Mouse (Mus musculus) adrenal gland, adult 2 months (tissue): ENCODE results near the gene Xylt1. TPM values are rescaled to one million over a fixed set of nuclear protein-coding genes. Genes with fewer than 3 reads are reported as not detected.
A peak's percentile ranks its signal among the peaks of the same experiment; 100 is the strongest.

ENCODE experiments used
- DNase-seq: peaks from one replicate; pipeline ENCODE4 v3.0.0; 2021
- polyA plus RNA-seq: library from polyadenylated mRNA; depleted of rRNA; stranded (reverse); fragments of >200 nt; gene quantifications from 2 replicates; pipeline ENCODE4 v1.2.3, GENCODE M21; 2012
- total RNA-seq, 2 experiments: library from RNA; stranded (reverse); gene quantifications; 2 replicates each; pipeline ENCODE4 v1.2.3; 2021

The Xylt1 gene
- total and polyA plus RNA-seq, 3 experiments: 1.4 to 8.2 (median 6.3) TPM

DNA sequence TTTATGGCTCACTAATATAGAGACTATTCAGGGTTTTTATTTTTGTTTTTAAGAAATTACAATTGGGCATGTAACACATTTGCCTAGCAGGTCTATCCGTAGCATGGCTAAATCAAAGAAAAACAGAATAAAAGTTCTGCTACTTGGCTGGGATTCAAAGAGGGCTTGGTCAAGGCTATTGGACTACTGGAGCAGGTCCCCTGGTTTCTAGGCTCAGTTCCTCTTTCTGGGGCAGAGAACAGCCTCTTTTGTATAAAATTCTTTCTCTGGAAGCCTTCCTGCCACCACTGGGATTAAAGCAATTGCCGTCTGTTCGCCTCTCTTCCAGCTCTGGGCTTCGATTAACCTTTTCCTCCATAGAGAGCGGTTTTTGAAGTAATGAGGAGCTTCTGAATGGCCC lies 100.1 kb downstream of the Xylt1 start:
- DNase-seq: peak; percentile 21

DNA sequence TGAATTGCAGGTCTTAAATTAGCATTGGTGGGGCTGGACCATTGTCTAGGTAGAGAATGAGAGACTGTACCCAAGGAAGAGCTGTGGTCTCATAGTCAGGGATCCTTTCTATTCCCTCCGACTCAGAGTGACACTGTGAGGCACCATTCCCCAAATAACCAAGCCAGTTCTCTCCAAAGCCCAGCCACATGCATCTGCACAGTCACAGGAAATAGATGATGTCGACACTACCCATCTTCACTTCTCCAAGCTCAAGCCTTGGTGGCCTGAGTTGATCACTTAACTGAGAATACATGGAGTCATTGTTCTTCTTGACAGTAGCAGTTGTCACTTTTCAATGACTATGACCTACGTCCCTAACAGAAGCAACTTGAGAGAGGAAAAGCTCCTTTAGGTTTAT lies 100.6 kb downstream of the Xylt1 start:
- DNase-seq: no peak

DNA sequence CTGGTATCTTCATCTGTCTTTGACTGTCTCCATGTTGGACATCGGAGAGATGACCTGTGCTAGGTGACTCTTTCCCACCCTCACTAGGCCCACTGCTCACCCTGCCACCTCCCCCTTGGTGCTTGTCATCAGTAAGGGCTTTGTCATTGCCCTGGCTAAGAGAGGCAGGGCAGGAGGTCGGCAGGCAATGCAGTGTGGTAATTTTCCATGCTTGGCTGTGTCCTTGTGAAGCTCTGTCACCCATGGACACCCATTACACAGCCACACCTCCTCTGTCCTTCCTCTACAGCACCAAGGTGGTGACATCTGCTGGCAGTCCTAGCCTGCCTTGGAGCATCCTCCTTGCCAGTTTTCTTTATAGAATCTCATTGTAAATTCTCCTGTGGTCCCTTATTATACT lies 101.9 kb downstream of the Xylt1 start:
- DNase-seq: peak; percentile 36

DNA sequence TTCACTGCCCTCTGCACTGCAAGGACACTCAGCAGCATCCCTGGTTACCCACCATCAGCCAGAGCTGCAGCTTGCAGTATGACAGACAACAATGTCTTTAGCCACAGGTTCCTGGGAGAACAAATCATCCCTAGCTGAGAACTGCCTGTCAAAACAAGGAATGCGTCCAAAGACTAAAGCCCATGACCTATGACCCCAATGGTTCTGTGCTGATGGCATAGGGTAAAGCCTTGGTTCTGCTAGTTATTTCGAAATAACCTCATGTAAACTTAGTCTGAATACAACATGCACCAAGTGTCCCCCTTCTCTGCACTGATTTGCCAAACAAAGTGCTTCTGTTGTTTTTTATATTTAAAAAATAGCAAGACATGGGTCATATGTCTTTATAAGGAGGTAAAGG lies 103.8 kb downstream of the Xylt1 start:
- peak; percentile 34 for DNase-seq

DNA sequence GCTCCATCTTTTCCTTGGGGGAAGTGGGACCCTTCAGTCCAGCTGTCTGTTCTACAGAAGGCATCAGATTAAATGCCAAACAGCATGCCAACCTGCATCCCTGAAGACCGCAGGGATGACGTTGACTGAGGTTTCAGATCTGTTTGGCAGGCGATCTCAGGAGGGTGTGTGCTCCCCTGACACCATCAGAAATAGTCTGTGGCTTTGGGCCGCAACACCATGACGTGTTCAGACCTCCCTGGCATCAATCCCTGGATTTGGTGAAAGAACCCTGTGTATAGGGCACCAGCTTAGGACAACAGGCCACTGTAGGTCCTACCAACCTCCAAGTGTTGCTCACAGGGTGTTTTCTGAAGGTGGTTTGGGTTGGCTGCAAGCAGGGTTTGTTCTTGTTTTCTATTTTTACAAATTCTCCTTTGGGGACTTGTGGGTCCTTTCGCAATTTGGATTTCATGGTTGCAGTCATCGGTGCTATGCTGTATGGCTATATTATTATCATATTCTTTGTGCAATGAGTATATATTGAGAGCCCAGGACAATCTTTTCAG lies 104.3 kb downstream of the Xylt1 start:
- peak; percentile 53 for DNase-seq

DNA sequence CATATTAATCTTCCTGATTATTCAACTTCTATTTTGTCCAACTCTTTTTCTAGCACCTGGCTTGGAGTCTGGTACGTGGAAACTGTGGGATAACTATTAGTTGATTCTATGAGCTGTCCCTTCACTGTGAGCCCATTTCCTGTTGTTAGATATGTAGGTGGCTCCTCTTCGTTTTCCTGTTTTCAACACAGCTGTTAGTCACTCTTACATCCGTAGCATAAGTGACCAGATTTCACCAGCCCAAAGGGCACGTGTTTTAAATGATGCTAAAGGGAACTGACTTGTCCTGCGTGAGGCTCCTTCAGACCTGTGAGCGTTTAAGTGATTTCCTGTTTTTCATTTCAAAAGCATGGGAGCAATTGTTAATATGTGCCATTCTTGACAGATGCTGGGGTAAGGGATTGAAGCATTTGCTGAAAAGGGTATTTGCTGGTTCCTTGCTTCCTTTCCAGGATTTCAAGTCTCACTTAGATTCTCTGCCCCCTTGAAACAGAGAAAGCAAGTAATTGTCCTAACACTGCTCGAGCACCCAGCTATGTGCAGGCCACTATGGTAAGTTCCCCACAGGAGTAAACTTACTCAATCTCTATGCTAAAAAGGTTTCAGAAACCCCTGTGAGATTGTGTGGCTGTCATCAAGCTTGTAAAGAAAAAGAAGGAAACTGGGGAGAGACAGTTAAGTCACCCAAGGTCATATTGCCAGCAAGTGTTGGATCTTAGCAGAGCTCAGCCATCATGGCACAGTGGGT lies 105.8 kb downstream of the Xylt1 start:
- DNase-seq: no peak

DNA sequence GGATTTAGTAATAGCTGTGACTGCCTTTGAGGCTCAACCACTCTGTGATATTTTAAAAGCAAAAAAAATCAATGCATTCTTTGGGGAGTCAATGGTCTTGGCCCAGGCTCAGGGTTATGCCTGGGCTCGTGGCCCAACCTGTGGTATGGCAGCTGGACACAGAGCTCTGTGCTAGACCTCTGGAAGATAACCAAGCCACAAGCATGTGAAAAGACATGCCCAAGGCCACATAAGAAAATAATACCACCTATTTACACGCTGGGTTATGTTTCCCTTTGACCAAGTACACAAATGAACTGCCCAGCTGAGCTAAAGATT lies 106.4 kb downstream of the Xylt1 start:
- peak; percentile 60 for DNase-seq

DNA sequence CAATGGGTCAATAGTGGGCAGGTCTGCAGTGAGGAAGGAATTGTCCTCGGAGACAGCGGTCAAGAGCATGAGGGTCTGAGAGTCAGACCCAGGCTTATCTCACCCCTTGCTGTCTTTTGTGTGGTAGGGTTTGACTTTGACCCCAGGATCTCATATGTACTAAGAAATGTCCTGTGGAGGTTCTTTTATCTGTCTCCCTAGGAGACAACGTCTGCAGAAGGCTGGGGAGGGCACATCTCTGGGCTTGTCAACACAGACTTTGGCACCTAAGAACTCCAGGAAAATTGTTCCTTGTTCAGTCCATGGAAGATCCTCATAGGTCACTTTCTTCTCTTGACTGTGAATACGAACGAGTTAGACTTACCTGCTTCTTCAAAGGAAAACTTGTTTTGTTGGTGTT lies 109.2 kb downstream of the Xylt1 start:
- DNase-seq: no peak

DNA sequence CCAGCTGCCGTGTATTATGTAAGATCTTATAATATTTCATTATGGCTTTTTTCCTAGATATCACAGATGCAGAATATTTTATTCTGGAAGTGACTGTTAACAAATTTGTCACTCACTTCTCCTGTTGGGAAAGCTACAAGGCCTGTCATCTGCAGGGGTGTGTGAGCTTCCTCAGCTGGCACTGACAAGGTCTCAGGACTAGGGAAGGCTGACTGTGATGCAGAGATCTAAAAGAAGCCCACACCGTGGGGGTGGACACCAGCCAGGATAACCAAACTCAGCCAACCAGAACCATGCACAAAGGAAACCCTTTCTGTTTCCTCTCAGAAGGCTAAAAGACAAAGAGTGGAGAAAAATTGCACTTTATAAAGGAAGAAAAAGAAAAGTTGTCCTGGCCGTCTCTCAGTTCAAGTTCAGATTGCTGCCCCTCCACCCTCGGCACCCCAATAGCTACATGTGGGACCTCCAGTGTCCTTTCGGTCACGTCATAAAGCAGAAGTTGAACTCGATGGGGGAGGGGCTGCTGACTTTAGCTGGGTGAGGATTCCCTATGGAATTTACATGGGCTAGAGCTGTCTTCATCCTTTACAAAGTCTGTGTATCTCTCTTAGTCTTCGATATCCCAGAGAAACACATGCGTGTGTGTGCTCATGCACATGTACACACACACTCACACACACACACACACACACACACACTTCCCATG lies 109.9 kb downstream of the Xylt1 start:
- no peak for DNase-seq

DNA sequence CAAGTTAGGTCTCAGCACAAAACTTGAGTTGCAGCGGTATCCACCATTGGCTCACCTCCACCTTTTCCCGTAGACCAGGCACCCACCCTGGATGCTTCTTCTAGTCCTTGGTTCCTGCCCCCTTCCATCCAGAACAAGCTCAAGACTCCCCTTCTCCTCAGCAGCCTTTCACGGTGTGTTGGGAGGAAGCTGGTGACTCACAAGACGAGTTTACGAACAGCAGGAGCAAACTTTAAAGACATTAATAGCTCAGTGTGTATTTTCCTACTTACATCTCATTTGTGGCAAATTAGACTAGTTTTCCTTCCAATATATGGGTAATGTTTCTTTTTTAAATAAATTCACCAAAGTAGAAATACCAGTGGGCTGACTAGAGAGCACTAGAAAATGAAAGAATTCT lies 110.7 kb downstream of the Xylt1 start:
- no peak for DNase-seq

DNA sequence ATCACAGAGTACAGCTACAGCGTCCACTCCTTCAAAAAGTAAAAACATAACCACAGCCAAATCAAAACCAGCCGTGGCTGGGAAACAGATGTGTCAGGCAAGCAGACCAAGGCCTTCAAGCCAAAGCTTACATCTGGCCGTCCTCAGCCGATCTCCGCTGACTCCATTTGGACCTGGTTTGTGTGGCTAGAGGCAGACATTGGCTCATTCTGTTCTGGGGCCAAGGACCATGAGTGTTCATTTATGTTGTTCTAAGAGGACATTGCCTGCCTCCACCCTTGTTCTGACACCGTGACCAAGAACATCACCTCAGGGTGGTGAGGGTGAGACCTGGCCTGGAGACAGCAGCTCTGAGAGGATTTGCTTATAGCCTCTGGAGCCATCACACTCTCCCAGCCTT lies 113.4 kb downstream of the Xylt1 start:
- no peak for DNase-seq

DNA sequence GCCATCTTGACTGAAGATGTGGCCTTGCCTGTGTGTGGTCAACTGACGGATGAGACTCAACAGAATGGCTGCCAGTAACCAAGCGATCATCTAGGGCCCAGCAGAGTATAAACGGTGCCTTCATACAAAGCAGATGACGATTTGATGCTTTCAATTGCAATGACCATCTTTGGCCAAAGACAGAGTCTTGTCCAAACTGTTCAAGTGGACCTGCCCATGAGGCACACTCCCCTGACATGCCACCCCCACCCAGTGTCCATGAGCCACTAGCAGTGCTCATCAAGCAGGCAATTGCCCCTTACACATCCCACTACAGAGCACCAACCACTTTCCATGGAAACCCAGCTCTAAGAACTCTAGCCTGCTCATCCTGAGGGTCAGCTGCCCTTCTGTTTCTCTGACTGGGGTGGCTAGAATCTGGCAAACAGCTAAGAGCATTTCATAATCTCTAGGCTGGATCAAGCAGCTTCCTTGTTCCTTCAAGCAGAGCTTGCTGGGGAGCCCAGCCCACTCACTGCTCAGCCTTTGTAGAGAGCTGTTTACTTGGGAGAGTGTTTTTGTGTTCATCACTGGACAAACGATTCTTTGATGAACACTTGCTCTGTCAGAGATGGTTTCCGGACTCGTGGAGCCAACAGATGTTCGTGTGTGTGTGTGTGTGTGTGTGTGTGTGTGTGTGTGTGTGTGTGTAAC lies 114.0 kb downstream of the Xylt1 start:
- DNase-seq: no peak

DNA sequence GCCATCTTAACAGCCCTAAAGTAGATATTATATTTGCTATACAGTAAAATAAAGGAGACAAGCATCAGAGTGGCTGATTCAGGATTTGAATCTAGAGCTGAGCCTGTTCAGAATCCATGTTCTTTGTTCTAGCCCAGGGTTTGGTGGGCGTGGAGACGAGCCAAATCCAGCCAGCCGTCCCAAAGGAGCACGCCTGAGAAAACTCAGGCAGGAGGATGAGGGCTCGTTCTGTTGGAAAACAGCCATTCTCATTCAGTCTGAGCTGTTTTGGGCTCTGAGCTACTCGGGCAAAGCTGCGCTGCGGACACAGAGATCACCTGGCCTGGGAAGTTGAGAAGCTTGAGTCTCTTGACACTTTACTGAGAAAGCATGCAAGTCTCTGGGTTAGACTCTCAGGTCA lies 115.0 kb downstream of the Xylt1 start:
- no peak for DNase-seq

DNA sequence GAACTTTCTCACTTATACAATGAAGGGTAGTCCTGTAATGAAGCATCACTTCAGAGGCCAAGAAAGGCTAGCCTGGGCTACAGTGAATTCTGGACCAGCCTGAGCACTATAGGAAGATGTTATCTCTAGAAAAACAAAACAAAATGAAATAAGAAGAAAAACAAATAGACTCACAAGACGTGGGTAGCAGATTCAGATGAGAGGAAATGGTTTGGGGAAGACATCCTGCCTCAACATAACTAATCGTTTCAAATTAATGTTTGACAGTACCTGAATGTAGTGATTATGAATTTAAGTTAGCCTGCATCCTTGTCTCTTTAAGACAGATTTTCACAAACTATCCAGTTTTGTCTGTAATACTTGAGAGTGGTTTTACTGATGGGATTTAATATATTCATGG lies 117.4 kb downstream of the Xylt1 start:
- no peak for DNase-seq

DNA sequence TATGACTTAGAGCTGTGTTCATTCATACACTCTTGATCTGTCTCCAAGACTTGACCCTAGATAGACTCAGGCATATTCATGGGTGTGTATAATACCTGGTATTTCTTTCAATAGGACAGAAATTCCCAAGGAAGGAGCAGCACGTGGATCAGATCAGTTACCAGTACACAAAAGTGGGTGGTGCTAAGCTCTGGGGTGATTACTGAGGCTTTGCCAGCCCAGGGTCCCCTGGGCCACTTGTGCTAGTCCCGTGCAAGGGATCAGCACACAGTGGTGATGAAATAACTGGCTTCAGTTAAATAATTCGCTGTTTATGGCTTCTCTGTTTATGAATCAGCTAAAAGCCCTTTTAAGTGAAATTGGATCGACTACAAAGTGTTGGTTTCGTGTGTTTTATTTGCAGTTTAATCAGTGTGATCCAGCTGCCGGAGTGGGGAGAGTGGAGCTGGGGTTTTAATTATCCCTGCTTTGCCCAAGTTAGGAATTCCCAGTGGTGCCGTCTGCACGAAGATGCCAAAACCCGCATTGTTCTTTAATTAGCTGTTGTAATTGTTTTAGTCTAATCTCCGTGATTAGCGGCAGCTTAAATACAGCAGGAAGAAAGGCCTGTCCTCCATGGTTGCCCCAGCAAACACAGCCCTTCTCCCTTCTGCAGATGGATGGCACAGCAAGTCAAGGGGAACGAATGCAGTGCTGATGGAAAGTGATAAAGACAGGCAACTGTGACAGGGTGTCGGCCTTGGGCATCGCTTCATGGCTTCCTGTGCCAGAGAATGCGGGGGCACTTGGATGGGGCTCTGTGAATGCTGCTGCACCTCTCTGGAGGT lies 120.8 kb downstream of the Xylt1 start:
- no peak for DNase-seq

DNA sequence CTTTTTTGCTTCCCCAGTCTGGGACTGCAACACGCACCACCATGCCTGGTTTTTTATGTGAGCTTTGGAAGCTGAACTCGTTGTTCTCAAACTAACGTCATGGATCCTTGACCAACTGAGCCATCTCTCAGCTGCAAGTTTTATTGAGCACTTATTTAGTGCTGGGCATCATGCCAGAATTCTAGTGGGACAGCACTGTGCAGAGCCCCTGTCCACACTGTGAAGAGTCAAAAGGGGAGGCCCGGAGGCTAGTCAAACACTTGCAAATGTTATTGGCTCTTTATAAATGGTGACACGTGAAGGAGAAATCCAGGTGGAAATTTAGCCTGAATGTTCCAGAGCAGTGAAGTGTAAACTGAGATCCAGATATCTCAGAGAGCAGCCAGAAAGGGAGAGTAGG lies 121.6 kb downstream of the Xylt1 start:
- no peak for DNase-seq

DNA sequence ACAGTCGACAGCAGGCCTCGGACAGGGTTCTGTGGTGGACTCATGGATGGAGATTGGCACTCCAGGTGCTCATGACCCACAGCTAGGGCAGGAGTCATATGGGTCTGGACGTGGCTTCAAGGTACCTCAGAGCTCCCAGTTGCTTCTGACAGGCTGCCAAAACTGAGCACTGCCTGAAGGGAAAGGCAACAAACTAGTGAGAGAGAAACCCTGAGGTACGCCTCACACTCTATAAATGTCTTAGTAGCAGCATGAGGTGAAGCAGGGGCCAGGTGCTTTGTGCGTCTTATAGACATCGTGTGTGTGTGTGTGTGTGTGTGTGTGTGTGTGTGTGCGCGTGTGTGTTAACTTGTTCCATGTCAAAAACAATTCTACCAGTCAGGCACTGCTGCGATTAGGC lies 122.9 kb downstream of the Xylt1 start:
- no peak for DNase-seq

DNA sequence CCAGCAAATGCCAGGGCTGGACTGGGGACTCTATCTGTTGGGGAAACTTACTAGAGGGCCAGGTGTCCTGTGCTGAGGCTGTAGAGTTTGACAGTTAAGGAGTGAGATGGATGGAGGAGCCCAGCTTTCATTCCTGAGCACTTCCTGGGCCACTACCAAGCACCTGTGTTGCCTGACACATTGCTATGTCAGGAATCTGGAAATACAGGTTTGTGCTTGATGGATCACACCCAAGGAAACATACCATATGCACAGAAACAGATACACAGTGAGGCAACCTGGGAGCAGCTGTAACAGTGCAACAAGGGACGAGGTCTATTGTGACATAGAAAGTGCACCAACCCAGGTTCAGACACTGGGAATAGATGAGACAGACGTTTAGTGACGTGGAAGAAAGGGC lies 125.0 kb downstream of the Xylt1 start:
- no peak for DNase-seq

DNA sequence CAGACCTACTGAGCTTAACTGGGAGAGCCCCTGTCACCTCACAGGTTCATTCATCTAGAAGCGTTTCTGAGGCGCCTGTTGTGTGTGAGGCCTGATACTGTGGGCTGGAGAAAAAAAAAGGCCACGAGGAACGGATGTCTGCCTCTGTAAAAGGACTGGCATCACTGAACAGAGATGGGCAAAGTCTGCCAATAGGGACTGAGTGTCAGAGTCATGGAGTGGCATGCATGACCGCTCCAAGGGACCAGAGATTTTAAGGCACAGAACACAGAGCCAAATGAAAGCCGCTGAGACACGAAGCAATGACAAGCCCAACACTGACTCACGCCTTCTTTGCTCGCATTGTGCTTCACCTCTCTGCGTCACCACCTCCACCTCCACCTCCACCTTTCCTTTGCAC lies 126.6 kb downstream of the Xylt1 start:
- no peak for DNase-seq

DNA sequence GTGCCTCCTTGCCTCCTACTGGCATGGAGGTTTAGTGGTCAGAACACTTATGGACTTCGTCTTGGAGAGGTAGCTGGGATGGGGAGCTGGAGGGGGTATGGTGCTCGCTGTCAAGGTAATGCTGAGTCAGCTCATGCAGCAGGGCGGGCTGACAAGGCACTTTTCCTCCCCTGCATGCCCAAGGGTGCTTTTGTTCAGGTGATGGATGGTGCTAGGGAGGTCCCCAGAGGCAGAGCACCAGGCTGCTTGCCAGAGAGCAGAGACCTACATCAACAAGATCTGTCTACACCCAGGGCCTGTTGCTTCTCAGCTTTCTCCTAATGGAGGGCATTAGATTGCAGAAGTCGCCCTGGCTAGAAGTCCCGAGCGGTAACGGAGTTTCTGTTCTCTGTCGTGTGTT lies 127.3 kb downstream of the Xylt1 start:
- no peak for DNase-seq

DNA sequence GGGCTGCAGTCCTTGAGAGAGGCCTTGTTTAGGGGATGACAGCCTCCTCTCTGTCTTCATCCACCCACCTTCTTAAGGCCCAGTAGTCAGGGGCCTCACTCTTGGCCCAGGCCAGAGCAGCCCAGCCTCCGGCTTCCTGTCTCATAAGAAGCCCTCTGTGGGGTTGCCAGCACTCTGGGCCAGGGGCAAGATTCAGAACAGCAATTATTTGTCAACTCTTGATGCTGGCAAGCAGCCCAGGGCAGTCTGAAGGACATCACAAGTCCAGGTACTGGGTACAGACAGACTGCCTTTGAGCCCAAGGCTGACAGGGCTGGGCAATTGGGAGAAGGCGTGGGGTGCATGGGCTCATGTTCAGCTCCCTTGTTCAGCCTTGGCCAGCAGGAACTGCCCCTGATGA lies 129.3 kb downstream of the Xylt1 start:
- peak; percentile 75 for DNase-seq

DNA sequence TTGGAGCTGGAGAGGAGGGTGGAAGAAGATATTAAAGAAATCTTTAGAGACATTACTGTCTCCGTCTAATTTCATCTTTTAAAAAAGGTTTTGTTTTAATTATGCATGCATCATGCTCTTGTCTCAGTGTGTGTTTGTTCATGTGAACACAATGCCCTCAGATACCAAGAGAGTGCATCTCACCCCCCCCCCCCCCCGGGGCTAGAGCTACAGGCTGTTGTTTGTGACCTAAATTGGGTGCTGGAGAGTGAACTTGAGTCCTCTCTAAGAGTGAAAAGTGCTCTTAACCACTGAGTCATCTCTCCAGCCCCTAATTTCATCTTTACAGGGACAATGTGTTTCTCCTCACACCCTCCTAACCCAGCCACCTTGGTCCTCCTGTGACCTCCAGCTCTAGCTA lies 131.5 kb downstream of the Xylt1 start:
- DNase-seq: no peak
